Mouse (Mus musculus) inflammation-experienced regulatory T-cells, adult 16 weeks (primary cell): ENCODE data around the gene Ssbp2. TPM values are rescaled to one million over a fixed set of nuclear protein-coding genes. Genes with fewer than 3 reads are reported as not detected.

ENCODE experiments used
- polyA plus RNA-seq: library from polyadenylated mRNA; unstranded; fragments of 100-300 nt; shearing (Covaris generic); gene quantifications from one replicate; pipeline ENCODE4 v1.2.1, GENCODE M21; 2017

Ssbp2 gene
- polyA plus RNA-seq, result 176 TPM

GRCm38 (mm10) chr13:91459896-91460620 is at the start of gene Ssbp2:
TSS of gene Ssbp2 (plus strand) at chr13:91460283.

GRCm38 (mm10) chr13:91741280-91742047 is 281.4 kb downstream of the Ssbp2 start, which contains the start of gene Acot12:
TSS of gene Acot12 (plus strand) at chr13:91741512.

Other genes with a start within 250 kb of the Ssbp2 start
- gene Atg10, start 236.3 kb upstream of the Ssbp2 start, polyA plus RNA-seq, result 20.8 TPM